Mouse (Mus musculus): ENCODE measurements around the gene Lasp1. TPM values are rescaled to one million over a fixed set of nuclear protein-coding genes. Genes with fewer than 3 reads are reported as not detected.

Lasp1 gene
- polyA plus RNA-seq, 1 experiment from 2014 or later: 202 TPM

DNA sequence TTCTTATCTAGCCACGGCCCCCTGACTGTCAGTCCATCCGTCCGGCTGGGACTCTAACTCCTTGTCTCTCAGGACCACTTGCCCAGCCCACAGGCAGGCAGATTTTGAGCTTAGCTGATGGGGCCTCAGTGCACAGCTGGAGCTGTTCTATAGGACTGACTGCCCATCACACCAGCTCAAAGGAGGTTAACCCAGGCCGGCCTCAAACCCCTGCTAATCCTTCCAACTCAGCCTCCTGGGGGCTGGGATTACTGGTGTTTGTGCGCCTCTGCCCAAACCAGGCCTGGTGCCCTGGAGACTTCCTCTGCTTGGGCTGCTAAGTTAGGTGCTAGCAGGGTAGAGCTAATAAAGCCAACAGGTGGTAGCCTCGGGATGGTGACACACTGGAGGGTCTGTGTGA is 19.2 kb downstream of the Lasp1 start:
- H3K4me3 ChIP-seq (ENCODE audit: low read depth, low read length): no peak overlapping the region
- H3K36me3 ChIP-seq (ENCODE audit: control insufficient read depth, insufficient read depth, low read length): peaks cover 17% of the 10 kb centered on the region; the same call in 1 of the 2 replicates
- H3K27me3 ChIP-seq (ENCODE audit: control insufficient read depth, insufficient read depth, low read depth, low read length): no peaks in the 10 kb centered on the region
- WGBS: 12% methylated on average over 6 of the region's 6 CpGs
- no peak overlapping the region for H3K4me2 ChIP-seq (ENCODE audit: low read length)
- peak overlapping the region; percentile 63 for H3K27ac ChIP-seq (ENCODE audit: low read length)
- no peak overlapping the region for H3K9ac ChIP-seq (ENCODE audit: low read depth, low read length)
- H3K4me1 ChIP-seq (ENCODE audit: control insufficient read depth, insufficient read depth, low read length): peaks cover 23% of the 10 kb centered on the region
- no peak for ATAC-seq
- no peaks in the 10 kb centered on the region for H3K9me3 ChIP-seq (replicated peaks; ENCODE audit: control insufficient read depth, low read length, poor library complexity, severe bottlenecking)

DNA sequence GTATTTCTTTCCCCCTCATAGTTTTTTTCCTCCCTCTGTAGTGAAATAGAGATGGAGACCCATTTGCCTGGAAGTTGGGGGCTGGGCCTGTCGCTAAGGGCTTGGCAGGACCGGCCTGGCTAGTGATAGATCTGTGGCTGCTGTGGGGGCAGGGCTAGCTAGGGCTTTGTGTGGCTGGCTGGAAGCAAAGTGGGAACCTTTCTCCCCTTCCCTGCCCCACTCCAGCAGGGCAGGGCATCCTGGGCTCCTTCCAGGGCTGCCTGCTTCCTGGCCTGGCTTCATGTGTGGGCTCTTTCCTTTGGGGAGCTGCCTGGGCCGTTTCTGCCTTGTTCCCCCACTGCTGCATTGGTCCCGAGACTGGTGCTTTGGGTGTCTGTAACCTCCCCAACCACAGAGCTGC is 19.8 kb downstream of the Lasp1 start:
- Histone ChIP-seq H3K27me3 (ENCODE audit: control insufficient read depth, insufficient read depth, low read depth, low read length) (no peaks in the 10 kb centered on the region), H3K9me3 (replicated peaks; ENCODE audit: control insufficient read depth, low read length, poor library complexity, severe bottlenecking) (no peaks in the 10 kb centered on the region), H3K4me1 (ENCODE audit: control insufficient read depth, insufficient read depth, low read length) (peaks cover 17% of the 10 kb centered on the region), H3K4me3 (ENCODE audit: low read depth, low read length) (no peak overlapping the region), H3K36me3 (ENCODE audit: control insufficient read depth, insufficient read depth, low read length) (peaks cover 17% of the 10 kb centered on the region; the same call in 1 of the 2 replicates), H3K4me2 (ENCODE audit: low read length) (no peak overlapping the region), H3K9ac (ENCODE audit: low read depth, low read length) (peak overlapping the region; percentile 36; the same call in 1 of the 2 replicates), H3K27ac (ENCODE audit: low read length) (peak overlapping the region; percentile 63)
- WGBS: 8% methylated on average over 4 of the region's 4 CpGs
- ATAC-seq: peak; percentile 68

DNA sequence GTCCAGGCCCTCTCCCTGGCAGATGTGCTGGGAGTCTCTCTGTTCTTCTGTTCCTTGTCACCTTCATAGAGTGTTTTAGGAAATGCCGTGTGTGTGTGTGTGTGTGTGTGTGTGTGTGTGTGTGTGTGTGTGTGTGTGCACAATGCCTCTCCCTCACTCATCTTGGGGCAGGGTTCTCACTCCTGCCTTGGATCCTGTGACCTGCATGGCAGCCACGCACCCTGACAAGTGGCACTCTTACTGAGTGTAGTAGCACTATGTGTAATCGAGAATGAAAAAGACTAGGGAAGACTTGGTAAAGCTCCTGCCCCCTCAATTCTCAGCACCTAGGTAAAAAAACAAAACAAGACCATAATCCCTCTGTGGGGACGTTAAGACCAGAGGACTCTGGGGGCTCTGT is 20.3 kb downstream of the Lasp1 start:
- ATAC-seq: no peak
- Histone ChIP-seq H3K9me3 (replicated peaks; ENCODE audit: control insufficient read depth, low read length, poor library complexity, severe bottlenecking) (no peaks in the 10 kb centered on the region), H3K4me3 (ENCODE audit: low read depth, low read length) (no peak overlapping the region), H3K36me3 (ENCODE audit: control insufficient read depth, insufficient read depth, low read length) (peaks cover 17% of the 10 kb centered on the region; the same call in 1 of the 2 replicates), H3K9ac (ENCODE audit: low read depth, low read length) (peak overlapping the region; percentile 36; the same call in 1 of the 2 replicates), H3K4me1 (ENCODE audit: control insufficient read depth, insufficient read depth, low read length) (peaks cover 12% of the 10 kb centered on the region), H3K4me2 (ENCODE audit: low read length) (no peak overlapping the region), H3K27ac (ENCODE audit: low read length) (peak overlapping the region; percentile 63), H3K27me3 (ENCODE audit: control insufficient read depth, insufficient read depth, low read depth, low read length) (no peaks in the 10 kb centered on the region)
- 41% methylated on average over 4 of the region's 4 CpGs for WGBS

DNA sequence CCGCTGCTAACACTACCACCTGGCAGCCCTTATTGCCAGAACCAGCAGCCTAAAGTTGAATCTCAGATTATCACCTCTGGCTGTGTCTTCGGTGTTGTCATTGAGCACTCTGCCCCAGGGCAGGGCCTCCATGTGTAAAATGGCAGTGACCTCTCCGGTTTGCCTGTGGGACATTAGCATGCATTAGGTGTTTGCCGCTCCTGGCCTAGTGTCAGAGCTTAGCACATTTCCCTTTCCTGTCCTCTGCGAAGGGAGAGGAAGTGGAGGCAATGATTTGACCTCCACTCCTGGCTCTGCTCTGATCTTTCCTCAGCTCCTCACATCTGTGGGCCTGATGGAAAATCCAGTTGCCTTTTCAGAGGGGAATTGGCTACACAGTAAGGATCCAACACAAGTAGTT is 21.1 kb downstream of the Lasp1 start:
- Histone ChIP-seq H3K27ac (ENCODE audit: low read length) (no peak overlapping the region), H3K9me3 (replicated peaks; ENCODE audit: control insufficient read depth, low read length, poor library complexity, severe bottlenecking) (no peaks in the 10 kb centered on the region), H3K4me3 (ENCODE audit: low read depth, low read length) (no peak overlapping the region), H3K27me3 (ENCODE audit: control insufficient read depth, insufficient read depth, low read depth, low read length) (no peaks in the 10 kb centered on the region), H3K4me1 (ENCODE audit: control insufficient read depth, insufficient read depth, low read length) (peaks cover 12% of the 10 kb centered on the region), H3K36me3 (ENCODE audit: control insufficient read depth, insufficient read depth, low read length) (peaks cover 17% of the 10 kb centered on the region), H3K9ac (ENCODE audit: low read depth, low read length) (no peak overlapping the region), H3K4me2 (ENCODE audit: low read length) (no peak overlapping the region)
- no peak for ATAC-seq
- 76% methylated on average over 5 of the region's 5 CpGs for WGBS

DNA sequence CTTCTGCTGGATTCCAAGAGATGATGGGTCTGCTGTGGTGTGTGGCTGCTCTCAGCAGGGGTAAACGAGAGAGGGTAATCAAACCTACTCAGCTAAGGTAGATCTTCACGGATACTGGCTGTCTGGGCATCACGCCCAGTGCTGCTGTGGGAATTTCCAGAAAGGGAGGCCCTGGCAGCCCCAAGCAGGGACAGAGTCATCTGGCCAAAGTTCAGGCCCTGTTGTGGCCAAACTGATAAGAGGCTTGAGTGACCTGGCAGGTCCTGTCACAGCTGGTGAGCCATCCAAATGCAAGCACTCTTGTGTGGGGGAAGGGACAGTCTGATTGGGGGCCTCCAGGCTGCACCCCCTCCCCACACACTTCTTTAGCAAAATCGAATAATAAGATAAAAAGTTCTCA is 22.0 kb downstream of the Lasp1 start:
- H3K9me3 ChIP-seq (replicated peaks; ENCODE audit: control insufficient read depth, low read length, poor library complexity, severe bottlenecking): no peaks in the 10 kb centered on the region
- no peak for ATAC-seq
- no peak overlapping the region for H3K27ac ChIP-seq (ENCODE audit: low read length)
- WGBS: 63% methylated on average over 4 of the region's 4 CpGs
- no peak overlapping the region for H3K4me2 ChIP-seq (ENCODE audit: low read length)
- no peaks in the 10 kb centered on the region for H3K27me3 ChIP-seq (ENCODE audit: control insufficient read depth, insufficient read depth, low read depth, low read length)
- no peak overlapping the region for H3K9ac ChIP-seq (ENCODE audit: low read depth, low read length)
- H3K36me3 ChIP-seq (ENCODE audit: control insufficient read depth, insufficient read depth, low read length): peaks cover 21% of the 10 kb centered on the region
- H3K4me1 ChIP-seq (ENCODE audit: control insufficient read depth, insufficient read depth, low read length): peaks cover 10% of the 10 kb centered on the region
- H3K4me3 ChIP-seq (ENCODE audit: low read depth, low read length): no peak overlapping the region

DNA sequence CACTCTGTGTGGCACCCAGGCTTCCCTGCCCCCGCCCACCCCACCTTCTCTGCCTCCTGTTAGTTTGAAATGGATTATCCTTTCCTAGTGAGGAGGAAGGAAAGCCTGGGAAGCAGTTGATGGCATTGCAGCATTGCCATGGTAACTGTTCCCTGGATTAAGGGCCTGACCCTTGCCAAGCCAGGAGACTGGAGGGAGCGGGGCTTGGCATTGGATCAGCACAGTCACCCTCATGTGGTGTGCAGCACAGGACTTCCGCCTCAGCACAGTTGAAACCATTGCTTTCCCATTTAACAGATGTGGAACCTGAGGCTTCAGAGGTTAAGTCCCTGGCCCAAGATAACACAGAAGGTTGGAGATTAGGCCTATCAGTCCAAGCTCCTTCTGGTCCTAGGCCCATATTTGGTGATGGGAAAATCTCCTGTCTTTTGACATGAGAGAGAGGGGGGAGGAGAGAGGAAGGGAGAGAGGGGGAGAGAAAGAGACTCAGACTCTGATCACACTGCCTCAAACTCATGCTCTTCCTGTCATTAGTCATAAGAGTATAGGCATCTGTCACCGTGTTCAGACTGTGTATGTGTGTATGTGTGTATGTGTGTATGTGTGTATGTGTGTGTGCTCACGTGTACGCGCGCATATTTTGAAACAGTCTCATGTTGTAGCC is 22.7 kb downstream of the Lasp1 start:
- ATAC-seq: no peak
- Histone ChIP-seq H3K9me3 (replicated peaks; ENCODE audit: control insufficient read depth, low read length, poor library complexity, severe bottlenecking) (no peaks in the 10 kb centered on the region), H3K4me1 (ENCODE audit: control insufficient read depth, insufficient read depth, low read length) (peaks cover 10% of the 10 kb centered on the region), H3K4me2 (ENCODE audit: low read length) (no peak overlapping the region), H3K36me3 (ENCODE audit: control insufficient read depth, insufficient read depth, low read length) (peaks cover 18% of the 10 kb centered on the region), H3K9ac (ENCODE audit: low read depth, low read length) (no peak overlapping the region), H3K27ac (ENCODE audit: low read length) (no peak overlapping the region), H3K27me3 (ENCODE audit: control insufficient read depth, insufficient read depth, low read depth, low read length) (no peaks in the 10 kb centered on the region), H3K4me3 (ENCODE audit: low read depth, low read length) (no peak overlapping the region)
- 88% methylated on average over 8 of the region's 8 CpGs for WGBS

DNA sequence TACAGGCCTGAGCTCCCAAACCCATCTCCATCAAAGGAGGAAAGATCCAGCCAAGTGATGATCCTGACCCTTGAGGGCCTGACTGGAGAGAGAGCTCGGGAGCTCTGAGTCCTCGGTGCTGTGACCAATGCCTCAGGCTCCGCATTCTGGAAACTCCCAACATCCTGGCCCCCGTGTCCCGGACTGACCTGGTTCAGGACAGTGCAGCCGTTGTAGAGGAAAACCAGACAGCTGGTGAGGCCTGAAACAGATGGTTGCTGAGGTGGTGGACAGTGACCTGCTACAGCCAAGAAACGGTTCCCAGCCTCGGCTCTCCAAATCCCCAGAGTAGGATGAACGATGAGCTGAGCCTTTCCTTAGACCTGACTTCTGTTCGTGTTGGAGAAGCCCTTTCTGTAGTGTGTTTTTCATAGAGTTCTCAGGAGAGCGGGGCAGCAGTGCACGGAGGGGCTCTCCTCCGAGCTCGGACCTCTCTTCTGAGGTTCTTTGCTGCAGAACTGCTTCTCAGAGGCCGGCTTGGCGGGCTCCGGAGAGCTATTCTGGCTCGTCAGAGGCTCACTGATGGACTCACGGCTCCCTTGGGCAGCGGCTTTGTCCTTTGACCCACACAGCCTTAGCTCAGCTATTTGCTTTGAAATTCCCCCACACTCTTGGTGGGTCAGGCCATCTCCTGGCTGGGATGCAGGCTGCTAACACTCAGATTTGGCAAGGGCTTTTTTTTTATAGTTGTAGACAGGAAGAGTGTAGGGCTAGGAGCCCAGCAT is 24.2 kb downstream of the Lasp1 start:
- peaks cover 22% of the 10 kb centered on the region for H3K36me3 ChIP-seq (ENCODE audit: control insufficient read depth, insufficient read depth, low read length)

DNA sequence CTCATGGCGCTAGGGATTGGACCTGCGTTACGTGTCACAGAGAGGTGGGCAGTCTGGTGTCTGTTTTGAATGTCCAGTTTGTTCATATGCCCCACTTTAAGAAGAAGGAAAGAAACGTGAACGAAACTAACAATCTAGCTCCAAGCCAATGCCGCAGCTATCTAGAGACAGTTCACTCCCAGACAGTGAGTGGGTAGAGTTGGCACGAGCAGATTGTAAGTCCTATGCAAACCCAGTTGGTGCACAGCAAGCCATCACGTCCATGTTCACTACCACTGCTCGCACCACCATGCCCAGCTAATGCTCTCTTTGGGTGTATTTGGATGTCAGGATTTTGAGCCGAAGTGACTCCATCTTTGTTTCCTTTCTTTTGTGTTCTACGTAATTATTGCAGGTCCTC is 25.4 kb downstream of the Lasp1 start:
- Histone ChIP-seq H3K4me3 (ENCODE audit: low read depth, low read length) (no peak overlapping the region), H3K4me1 (ENCODE audit: control insufficient read depth, insufficient read depth, low read length) (no peaks in the 10 kb centered on the region), H3K36me3 (ENCODE audit: control insufficient read depth, insufficient read depth, low read length) (peaks cover 21% of the 10 kb centered on the region), H3K27ac (ENCODE audit: low read length) (no peak overlapping the region), H3K27me3 (ENCODE audit: control insufficient read depth, insufficient read depth, low read depth, low read length) (no peaks in the 10 kb centered on the region), H3K9ac (ENCODE audit: low read depth, low read length) (no peak overlapping the region), H3K4me2 (ENCODE audit: low read length) (no peak overlapping the region), H3K9me3 (replicated peaks; ENCODE audit: control insufficient read depth, low read length, poor library complexity, severe bottlenecking) (no peaks in the 10 kb centered on the region)
- WGBS: 95% methylated on average over 11 of the region's 11 CpGs
- no peak for ATAC-seq

More for the DNA sequence above, 24.2 kb downstream of the Lasp1 start:
- no peak overlapping the region for H3K4me2 ChIP-seq (ENCODE audit: low read length)
- H3K9ac ChIP-seq (ENCODE audit: low read depth, low read length): no peak overlapping the region
- H3K27me3 ChIP-seq (ENCODE audit: control insufficient read depth, insufficient read depth, low read depth, low read length): no peaks in the 10 kb centered on the region
- ATAC-seq: no peak
- 71% methylated on average over 20 of the region's 20 CpGs for WGBS
- H3K4me3 ChIP-seq (ENCODE audit: low read depth, low read length): no peak overlapping the region
- H3K9me3 ChIP-seq (replicated peaks; ENCODE audit: control insufficient read depth, low read length, poor library complexity, severe bottlenecking): no peaks in the 10 kb centered on the region
- peaks cover 7% of the 10 kb centered on the region for H3K4me1 ChIP-seq (ENCODE audit: control insufficient read depth, insufficient read depth, low read length)
- no peak overlapping the region for H3K27ac ChIP-seq (ENCODE audit: low read length)

DNA sequence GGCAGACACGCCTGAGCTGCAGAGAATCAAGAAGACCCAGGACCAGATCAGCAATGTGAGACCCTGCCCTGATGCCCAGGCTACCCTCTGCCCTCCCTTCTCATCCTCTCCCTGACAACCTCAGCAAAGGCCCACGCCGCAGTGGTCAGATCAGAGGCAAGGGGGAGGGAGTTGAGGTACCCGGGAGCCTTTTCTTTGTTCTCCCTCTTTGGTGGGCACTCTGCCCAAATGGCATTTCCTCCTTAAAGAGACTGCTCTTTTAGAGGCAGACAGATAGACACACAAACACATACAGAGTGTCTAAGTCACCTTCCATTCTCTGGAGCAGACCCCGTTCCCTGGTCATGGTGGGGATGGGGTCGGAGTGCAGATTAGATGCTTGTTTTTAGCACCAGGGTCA is 26.1 kb downstream of the Lasp1 start:
- Histone ChIP-seq H3K36me3 (ENCODE audit: control insufficient read depth, insufficient read depth, low read length) (peaks cover 23% of the 10 kb centered on the region), H3K9ac (ENCODE audit: low read depth, low read length) (no peak overlapping the region), H3K9me3 (replicated peaks; ENCODE audit: control insufficient read depth, low read length, poor library complexity, severe bottlenecking) (no peaks in the 10 kb centered on the region), H3K4me1 (ENCODE audit: control insufficient read depth, insufficient read depth, low read length) (no peaks in the 10 kb centered on the region), H3K27me3 (ENCODE audit: control insufficient read depth, insufficient read depth, low read depth, low read length) (no peaks in the 10 kb centered on the region), H3K4me3 (ENCODE audit: low read depth, low read length) (no peak overlapping the region), H3K27ac (ENCODE audit: low read length) (no peak overlapping the region), H3K4me2 (ENCODE audit: low read length) (no peak overlapping the region)
- ATAC-seq: no peak
- 68% methylated on average over 6 of the region's 6 CpGs for WGBS

All from midbrain, embryonic 16.5 days (tissue).